8 mouse cellular contexts compared by ENCODE assay signal in the genomic region with DNA sequence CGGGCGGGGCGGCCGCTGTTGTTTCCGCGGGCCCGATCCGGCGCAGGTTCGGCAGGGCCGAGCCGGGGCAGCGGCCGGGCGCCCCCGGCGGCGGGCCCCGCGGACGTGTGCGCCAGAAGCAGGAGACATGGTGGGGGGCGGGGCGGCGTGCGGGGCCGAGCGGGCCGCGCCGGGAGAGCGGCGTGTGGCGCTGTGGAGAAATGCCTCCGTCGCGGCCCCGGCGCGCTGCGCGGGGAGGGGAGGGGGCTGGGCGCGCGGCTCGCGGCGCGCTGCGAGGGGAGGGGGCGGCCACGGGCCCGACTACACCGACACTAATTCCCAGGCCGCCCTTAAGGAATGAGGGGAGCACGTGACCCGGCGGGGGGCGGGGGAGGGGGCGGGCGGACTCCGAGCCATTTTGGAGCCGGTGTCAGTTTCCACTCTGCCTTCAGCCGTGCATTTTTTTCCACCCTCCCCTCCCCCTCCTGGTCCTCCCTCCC. TPM values are rescaled to one million over a fixed set of nuclear protein-coding genes. Genes with fewer than 3 reads are reported as not detected.
DNase-seq lines count a peak whose midpoint lies in the region; ATAC-seq and TF ChIP-seq lines count a peak whose summit lies in the region.

No protein-coding gene starts in this region.

- no peak; the same call in 1 of the 2 replicates for TF ChIP-seq POLR2A in lung, adult 2 months (IDR thresholded peaks at IDR 0.05; ENCODE audit: borderline replicate concordance, extremely low read depth, low read depth, low read length)

- peaks cover 7% of the 10 kb centered on the region for H3K36me3 ChIP-seq in C2C12 (ENCODE audit: control insufficient read depth, insufficient read depth)
- no peaks in the 10 kb centered on the region for H3K36me3 ChIP-seq in embryonic facial prominence, embryonic 13.5 days
- H3K36me3 ChIP-seq in heart, embryonic 14.5 days (ENCODE audit: control insufficient read depth, insufficient read depth, low read length) = 0 out of 2 replicates have a peak, but pooled peaks cover 4% of the 10 kb centered on the region
- no peaks in the 10 kb centered on the region for H3K36me3 ChIP-seq in neural tube, embryonic 15.5 days

- DNase-seq in adrenal gland, postnatal 14 days = peak; percentile 92
- peak; percentile 90 for DNase-seq in kidney, postnatal 14 days
- peak; percentile 66 for DNase-seq in lung, adult 2 months
- DNase-seq in thymus, postnatal 0 days (ENCODE audit: low spot score) = peak; percentile 72

- peaks cover 32% of the 10 kb centered on the region for H3K4me1 ChIP-seq in embryonic facial prominence, embryonic 13.5 days
- H3K4me1 ChIP-seq in heart, embryonic 14.5 days (ENCODE audit: control insufficient read depth in 2 of 2, insufficient read depth in 2 of 2, low read length in 2 of 2) = peaks cover 9 to 16% of the 10 kb centered on the region in 2 experiments
- peaks cover 11% of the 10 kb centered on the region for H3K4me1 ChIP-seq in lung, adult 2 months (ENCODE audit: control insufficient read depth, insufficient read depth, low read length)
- peaks cover 46% of the 10 kb centered on the region for H3K4me1 ChIP-seq in neural tube, embryonic 15.5 days

- WGBS in embryonic facial prominence, embryonic 13.5 days = 0% methylated on average over 29 of the region's 64 CpGs
- under 1% methylated on average over 43 of the region's 64 CpGs for WGBS in heart, embryonic 14.5 days
- WGBS in lung, adult 2 months = 2% methylated on average over 47 of the region's 64 CpGs
- under 1% methylated on average over 45 of the region's 64 CpGs for WGBS in neural tube, embryonic 15.5 days

- H3ac ChIP-seq in C2C12 (ENCODE audit: control insufficient read depth, insufficient read length, low read depth) = peak overlapping the region; percentile 62

- ATAC-seq in embryonic facial prominence, embryonic 13.5 days (ENCODE audit: insufficient number of reproducible peaks, insufficient read depth, low FRiP score, low TSS enrichment, low read depth) = peak; percentile 82
- ATAC-seq in heart, embryonic 14.5 days (ENCODE audit: insufficient number of reproducible peaks, insufficient read depth, low FRiP score, low read depth) = peak; percentile 80
- ATAC-seq in neural tube, embryonic 15.5 days (ENCODE audit: low FRiP score) = peak; percentile 83

- H3K4me2 ChIP-seq in embryonic facial prominence, embryonic 13.5 days = peak overlapping the region; percentile 83
- H3K4me2 ChIP-seq in heart, embryonic 14.5 days (ENCODE audit: low read length) = peak overlapping the region; percentile 89
- peak overlapping the region; percentile 85 for H3K4me2 ChIP-seq in neural tube, embryonic 15.5 days

- H3K4me3 ChIP-seq in C2C12 (ENCODE audit: insufficient read depth, poor library complexity, severe bottlenecking) = peak overlapping the region; percentile 74
- H3K4me3 ChIP-seq in embryonic facial prominence, embryonic 13.5 days = peak overlapping the region; percentile 77
- peak overlapping the region; percentile 52 to 90 for H3K4me3 ChIP-seq in heart, embryonic 14.5 days (ENCODE audit: control insufficient read depth in 1 of 2, insufficient read depth in 1 of 2, low read depth in 1 of 2, low read length in 2 of 2)
- peak overlapping the region; percentile 73 for H3K4me3 ChIP-seq in lung, adult 2 months (replicated peaks; ENCODE audit: extremely low read depth, low read depth, low read length)
- H3K4me3 ChIP-seq in neural tube, embryonic 15.5 days (replicated peaks) = peak overlapping the region; percentile 75

- peak overlapping the region; percentile 91 for H3K9ac ChIP-seq in embryonic facial prominence, embryonic 13.5 days
- peak overlapping the region; percentile 95 for H3K9ac ChIP-seq in heart, embryonic 14.5 days (ENCODE audit: low read length)
- H3K9ac ChIP-seq in neural tube, embryonic 15.5 days (replicated peaks) = peak overlapping the region; percentile 93

- H3K27ac ChIP-seq in embryonic facial prominence, embryonic 13.5 days = peak overlapping the region; percentile 91
- peak overlapping the region in 1 of 2 experiments; percentile 94; a peak in 2 of 4 replicates for H3K27ac ChIP-seq in heart, embryonic 14.5 days (replicated peaks in 1 of 2; ENCODE audit: control insufficient read depth in 1 of 2, insufficient read depth in 1 of 2, low read depth in 2 of 2, low read length in 2 of 2)
- H3K27ac ChIP-seq in neural tube, embryonic 15.5 days (replicated peaks) = peak overlapping the region; percentile 96

- H3K9me3 ChIP-seq in embryonic facial prominence, embryonic 13.5 days = no peaks in the 10 kb centered on the region
- H3K9me3 ChIP-seq in heart, embryonic 14.5 days (ENCODE audit: control insufficient read depth, low read length) = no peaks in the 10 kb centered on the region
- H3K9me3 ChIP-seq in neural tube, embryonic 15.5 days (replicated peaks) = no peaks in the 10 kb centered on the region

- no peaks in the 10 kb centered on the region for H3K27me3 ChIP-seq in C2C12 (ENCODE audit: control insufficient read depth, insufficient read depth, insufficient read length)
- H3K27me3 ChIP-seq in embryonic facial prominence, embryonic 13.5 days = peaks cover 27% of the 10 kb centered on the region
- peaks cover 17% of the 10 kb centered on the region for H3K27me3 ChIP-seq in heart, embryonic 14.5 days (ENCODE audit: control insufficient read depth, insufficient read depth, low read length)
- peaks cover 17% of the 10 kb centered on the region for H3K27me3 ChIP-seq in neural tube, embryonic 15.5 days (replicated peaks)

- TF ChIP-seq CTCF in C2C12 (IDR thresholded peaks at IDR 0.05; ENCODE audit: control insufficient read depth, insufficient read depth, insufficient read length) = peak; percentile 62
- TF ChIP-seq CTCF in lung, adult 2 months (IDR thresholded peaks at IDR 0.05; ENCODE audit: insufficient read depth, low read length) = no peak

- peaks cover 47% of the 10 kb centered on the region for H3K79me3 ChIP-seq in C2C12 (ENCODE audit: low read depth)

- peaks cover 64% of the 10 kb centered on the region for H3K79me2 ChIP-seq in C2C12 (ENCODE audit: control insufficient read depth, insufficient read depth)

TF ChIP-seq in C2C12, 6 proteins besides CTCF, POLR2A, EP300 and RAD21:
- peak; percentile 39 for TF ChIP-seq USF1 (IDR thresholded peaks at IDR 0.05; ENCODE audit: low read depth)
- no peak for TF ChIP-seq FOSL1 (IDR thresholded peaks at IDR 0.05; ENCODE audit: insufficient read depth, low read length, poor library complexity, severe bottlenecking)

RNA-seq across cellular contexts. Expression of a gene that starts 0.3 kb away (rescaled TPM):
- 22.3 TPM for polyA plus RNA-seq in C2C12 (2012; fragmentation: generic; extraction: Trizol)
- 52.0 and 53.0 TPM in 2 replicates for total RNA-seq in adrenal gland, postnatal 14 days (2021)
- polyA plus RNA-seq in embryonic facial prominence, embryonic 13.5 days (2015; fragmentation: Nextera tagmentation; extraction: Ambion mirVana) = 27.6 and 28.8 TPM in 2 replicates
- 17.7 and 19.6 TPM in 2 replicates for polyA plus RNA-seq in heart, embryonic 14.5 days (2014; fragmentation: Nextera tagmentation; extraction: Ambion mirVana)
- 16.2 and 19.0 TPM in 2 replicates for polyA plus RNA-seq in lung, adult 2 months (2012; rRNA removed)
- polyA plus RNA-seq in neural tube, embryonic 15.5 days (2015; fragmentation: Nextera tagmentation; extraction: Ambion mirVana) = 18.1 and 19.8 TPM in 2 replicates
- polyA plus RNA-seq in thymus, postnatal 0 days (2015; fragmentation: Nextera tagmentation; extraction: Ambion mirVana) = 15.7 TPM in 2 replicates

RNA-seq across cellular contexts. Expression of a gene that starts 4.3 kb away (rescaled TPM):
- 141 TPM for polyA plus RNA-seq in C2C12 (2012; fragmentation: generic; extraction: Trizol)
- 105 and 112 TPM in 2 replicates for total RNA-seq in adrenal gland, postnatal 14 days (2021)
- polyA plus RNA-seq in embryonic facial prominence, embryonic 13.5 days (2015; fragmentation: Nextera tagmentation; extraction: Ambion mirVana) = 238 and 240 TPM in 2 replicates
- polyA plus RNA-seq in heart, embryonic 14.5 days (2014; fragmentation: Nextera tagmentation; extraction: Ambion mirVana) = 206 TPM in 2 replicates
- polyA plus RNA-seq in lung, adult 2 months (2012; rRNA removed) = 36.6 and 38.0 TPM in 2 replicates
- polyA plus RNA-seq in neural tube, embryonic 15.5 days (2015; fragmentation: Nextera tagmentation; extraction: Ambion mirVana) = 192 and 193 TPM in 2 replicates
- 275 and 308 TPM in 2 replicates for polyA plus RNA-seq in thymus, postnatal 0 days (2015; fragmentation: Nextera tagmentation; extraction: Ambion mirVana)

RNA-seq across cellular contexts. Expression of a gene that starts 17.3 kb away (rescaled TPM):
- polyA plus RNA-seq in C2C12 (2012; fragmentation: generic; extraction: Trizol) = 0.14 TPM
- total RNA-seq in adrenal gland, postnatal 14 days (2021) = 0.41 and 0.56 TPM in 2 replicates
- 0.11 TPM in 1 of 2 replicates, not detected in the other for polyA plus RNA-seq in embryonic facial prominence, embryonic 13.5 days (2015; fragmentation: Nextera tagmentation; extraction: Ambion mirVana)
- polyA plus RNA-seq in heart, embryonic 14.5 days (2014; fragmentation: Nextera tagmentation; extraction: Ambion mirVana) = 0.32 TPM in 1 of 2 replicates, not detected in the other
- polyA plus RNA-seq in lung, adult 2 months (2012; rRNA removed) = 0.46 and 0.79 TPM in 2 replicates
- 0.06 TPM in 1 of 2 replicates, not detected in the other for polyA plus RNA-seq in neural tube, embryonic 15.5 days (2015; fragmentation: Nextera tagmentation; extraction: Ambion mirVana)
- not detected in 2 replicates for polyA plus RNA-seq in thymus, postnatal 0 days (2015; fragmentation: Nextera tagmentation; extraction: Ambion mirVana)
